Mouse (Mus musculus) liver, adult 2 months (tissue): ENCODE measurements around the gene Dync1h1. TPM values are rescaled to one million over a fixed set of nuclear protein-coding genes. Genes with fewer than 3 reads are reported as not detected.

ENCODE experiments used
- DNase-seq: peaks from one replicate; pipeline ENCODE4 v3.0.0-alpha.2; 2011; ENCODE audit warnings: low read depth, low spot score; ENCODE audit errors: extremely low read depth
- H3K27ac ChIP-seq: fragments of 200-500 bp; replicated peaks from 2 replicates; pipeline ENCODE4 v1.5.1; 2012; ENCODE audit warnings: low read depth, mild to moderate bottlenecking, control low read depth, inconsistent platforms, low read length; ENCODE audit not compliant: insufficient read depth
- H3K27me3 ChIP-seq: fragments of 200-500 bp; 2 replicates; pipeline ENCODE4 v1.6.1; 2012; ENCODE audit warnings: mild to moderate bottlenecking, moderate library complexity, low read length, inconsistent platforms; ENCODE audit not compliant: control insufficient read depth, insufficient read depth
- H3K36me3 ChIP-seq: fragments of 200-500 bp; 2 replicates; pipeline ENCODE4 v1.6.1; 2012; ENCODE audit warnings: low read length, inconsistent platforms; ENCODE audit not compliant: control insufficient read depth, insufficient read depth
- H3K4me1 ChIP-seq: fragments of 200-500 bp; 2 replicates; pipeline ENCODE4 v1.6.1; 2011; ENCODE audit warnings: low read length; ENCODE audit not compliant: control insufficient read depth, insufficient read depth
- H3K4me3 ChIP-seq: fragments of 200-500 bp; 2 replicates; pipeline ENCODE4 v1.5.1; 2011; ENCODE audit warnings: low read depth, mild to moderate bottlenecking, control low read depth, low read length, moderate library complexity; ENCODE audit not compliant: insufficient read depth
- H3K79me2 ChIP-seq: fragments of 200-500 bp; 2 replicates; pipeline ENCODE4 v1.6.1; 2012; ENCODE audit warnings: inconsistent platforms, mild to moderate bottlenecking, low read length, moderate library complexity; ENCODE audit not compliant: control insufficient read depth, insufficient read depth
- H3K9ac ChIP-seq: fragments of 200-500 bp; 2 replicates; pipeline ENCODE4 v1.6.1; 2012; ENCODE audit warnings: low read depth, mild to moderate bottlenecking, control low read depth, inconsistent platforms, low read length
- CTCF ChIP-seq: fragments of 200-500 bp; IDR thresholded peaks from 2 replicates; pipeline ENCODE4 v1.5.1; 2011; ENCODE audit warnings: low read depth, low read length, control low read depth
- POLR2A ChIP-seq: fragments of 200-500 bp; IDR thresholded peaks from 2 replicates; pipeline ENCODE4 v1.6.1; 2011; ENCODE audit warnings: low read length, control low read depth; ENCODE audit not compliant: insufficient read depth; ENCODE audit errors: extremely low read depth
- WGBS: fragments of 180-500 bp; shearing (Covaris S2); methylation state at CpG from one replicate; pipeline ENCODE4 v1.1.7; 2018; 5-methylcytosine and 5-hydroxymethylcytosine counted together
- polyA plus RNA-seq: library from polyadenylated mRNA; depleted of rRNA; stranded (reverse); fragments of >200 nt; gene quantifications from 2 replicates; pipeline ENCODE4 v1.2.3, GENCODE M21; 2012
- total RNA-seq: library from RNA; depleted of rRNA; stranded (reverse); fragments of >200 nt; gene quantifications from 2 replicates; pipeline ENCODE4 v1.2.3, GENCODE M21; 2014

The Dync1h1 gene
- total and polyA plus RNA-seq, 2 experiments: 56.5 to 85.8 TPM

DNA sequence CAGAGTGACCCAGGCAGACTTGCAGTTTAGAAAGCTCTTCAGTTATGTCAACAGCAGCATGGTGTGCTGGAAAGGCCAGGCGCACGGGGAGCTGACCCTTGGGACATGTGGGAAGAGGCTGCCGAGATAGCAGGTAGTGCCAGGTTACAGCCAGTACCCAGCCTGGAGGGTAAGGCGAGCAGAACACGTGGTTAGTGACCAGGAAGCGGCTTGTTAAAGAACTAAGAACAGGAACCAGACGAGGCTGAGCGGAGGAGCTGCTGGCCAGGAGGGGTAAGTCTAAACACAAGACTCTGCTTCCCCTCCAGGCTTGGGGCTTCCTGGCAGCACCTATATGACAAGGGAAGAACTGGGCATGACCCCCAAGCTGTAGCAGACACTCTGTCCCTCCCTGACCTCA lies 27.6 kb upstream of the Dync1h1 start:
- DNase-seq: no peak
- no peak overlapping the region for H3K27ac ChIP-seq
- H3K4me3 ChIP-seq: no peak overlapping the region
- H3K27me3 ChIP-seq: no peaks in the 10 kb centered on the region
- H3K9ac ChIP-seq: no peak overlapping the region
- H3K4me1 ChIP-seq: no peaks in the 10 kb centered on the region
- WGBS: 83% methylated on average over 8 of the region's 8 CpGs
- TF ChIP-seq CTCF (no peak), POLR2A (no peak)
- no peaks in the 10 kb centered on the region for H3K79me2 ChIP-seq
- peaks cover 12% of the 10 kb centered on the region; the same call in 1 of the 2 replicates for H3K36me3 ChIP-seq

DNA sequence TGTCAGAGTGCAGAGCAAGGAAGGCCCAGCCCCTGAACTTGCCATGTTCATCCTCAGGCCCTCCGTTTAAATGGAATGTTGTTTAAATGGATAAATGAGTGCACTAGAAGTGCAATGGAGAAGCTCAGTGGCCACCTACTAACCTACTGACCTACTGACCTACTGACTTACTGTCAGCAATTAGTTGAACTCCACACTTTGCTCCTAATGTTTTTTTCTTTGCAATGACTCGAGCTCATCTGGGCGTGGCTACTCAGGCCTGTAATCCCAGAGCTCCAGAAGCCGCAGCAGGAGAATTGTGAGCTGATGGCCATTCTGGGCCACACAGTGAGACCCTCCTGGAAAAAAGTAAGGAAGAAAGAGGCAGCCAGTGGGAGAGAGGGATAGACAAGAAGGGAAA lies 25.3 kb upstream of the Dync1h1 start:
- WGBS: 48% methylated on average over 4 of the region's 4 CpGs
- DNase-seq: peak; percentile 65
- TF ChIP-seq POLR2A (no peak), CTCF (no peak)

GRCm38 (mm10) chr12:110578333-110578732 lies 22.9 kb upstream of the Dync1h1 start:
- DNase-seq: no peak
- H3K4me3 ChIP-seq: no peak overlapping the region
- no peaks in the 10 kb centered on the region for H3K27me3 ChIP-seq
- no peaks in the 10 kb centered on the region for H3K4me1 ChIP-seq
- H3K27ac ChIP-seq: no peak overlapping the region
- TF ChIP-seq POLR2A (no peak), CTCF (no peak)
- no peak overlapping the region for H3K9ac ChIP-seq
- no peaks in the 10 kb centered on the region for H3K79me2 ChIP-seq
- peaks cover 2% of the 10 kb centered on the region; the same call in 1 of the 2 replicates for H3K36me3 ChIP-seq
- 95% methylated on average over 9 of the region's 9 CpGs for WGBS

More for the DNA sequence above, 25.3 kb upstream of the Dync1h1 start:
- Histone ChIP-seq H3K4me1 (no peaks in the 10 kb centered on the region), H3K27me3 (no peaks in the 10 kb centered on the region), H3K9ac (no peak overlapping the region), H3K27ac (no peak overlapping the region), H3K36me3 (peaks cover 3% of the 10 kb centered on the region; the same call in 1 of the 2 replicates), H3K4me3 (no peak overlapping the region), H3K79me2 (no peaks in the 10 kb centered on the region)

GRCm38 (mm10) chr12:110588622-110589021 lies 12.6 kb upstream of the Dync1h1 start:
- Histone ChIP-seq H3K27me3 (no peaks in the 10 kb centered on the region), H3K4me1 (peaks cover 6% of the 10 kb centered on the region), H3K27ac (no peak overlapping the region), H3K36me3 (no peaks in the 10 kb centered on the region), H3K9ac (no peak overlapping the region), H3K79me2 (peaks cover 3% of the 10 kb centered on the region; the same call in 1 of the 2 replicates), H3K4me3 (no peak overlapping the region)
- WGBS: 76% methylated on average over 6 of the region's 6 CpGs
- TF ChIP-seq POLR2A: no peak
- DNase-seq: no peak

DNA sequence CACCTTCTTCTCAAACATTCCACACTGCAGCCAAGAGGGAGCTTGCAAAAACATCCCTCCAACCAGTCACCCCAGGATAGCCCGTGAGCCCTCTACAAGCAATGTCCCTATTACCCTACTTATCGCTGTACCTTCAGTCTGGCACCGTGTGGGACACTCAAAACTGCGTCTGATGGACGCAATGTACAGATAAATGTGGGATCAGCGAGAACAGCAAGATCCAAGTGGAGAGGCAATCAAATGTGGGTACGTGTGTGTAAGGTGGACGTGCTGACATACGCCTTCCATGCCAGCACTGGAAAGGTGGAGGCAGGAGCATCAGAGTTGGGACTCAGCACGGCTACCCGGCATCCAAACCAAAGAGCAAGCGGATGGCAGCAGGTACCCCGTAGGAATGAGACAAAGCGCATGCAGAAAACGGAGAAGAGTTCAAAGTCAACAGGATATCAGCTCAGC lies 10.4 kb upstream of the Dync1h1 start:
- no peak for TF ChIP-seq CTCF
- no peak for TF ChIP-seq POLR2A
- under 1% methylated on average over 15 of the region's 15 CpGs for WGBS
- no peak for DNase-seq

GRCm38 (mm10) chr12:110591260-110591883 lies 9.9 kb upstream of the Dync1h1 start:
- Histone ChIP-seq H3K4me3 (peak overlapping the region; percentile 75), H3K4me1 (peaks cover 6% of the 10 kb centered on the region), H3K27ac (peak overlapping the region; percentile 80), H3K79me2 (peaks cover 3% of the 10 kb centered on the region; the same call in 1 of the 2 replicates), H3K36me3 (no peaks in the 10 kb centered on the region), H3K9ac (peak overlapping the region; percentile 81), H3K27me3 (no peaks in the 10 kb centered on the region)
- TF ChIP-seq POLR2A (peak; percentile 59), CTCF (no peak)
- DNase-seq: peak; percentile 98
- WGBS: under 1% methylated on average over 56 of the region's 56 CpGs

More for the DNA sequence above, 10.4 kb upstream of the Dync1h1 start:
- peak overlapping the region; percentile 68 for H3K4me3 ChIP-seq
- H3K79me2 ChIP-seq: peaks cover 3% of the 10 kb centered on the region; the same call in 1 of the 2 replicates
- peak overlapping the region; percentile 45 for H3K27ac ChIP-seq
- H3K4me1 ChIP-seq: peaks cover 6% of the 10 kb centered on the region
- H3K9ac ChIP-seq: peak overlapping the region; percentile 81
- H3K27me3 ChIP-seq: no peaks in the 10 kb centered on the region
- H3K36me3 ChIP-seq: no peaks in the 10 kb centered on the region
